Mouse (Mus musculus) liver, embryonic 18 days (tissue): ENCODE measurements around the gene P2rx3. TPM values are rescaled to one million over a fixed set of nuclear protein-coding genes. Genes with fewer than 3 reads are reported as not detected.

Experiments used
- polyA plus RNA-seq: library from polyadenylated mRNA; depleted of rRNA; stranded (reverse); fragments of >200 nt; gene quantifications from 2 replicates; pipeline ENCODE4 v1.2.3, GENCODE M21; 2012; rRNA removed

P2rx3 gene
- 0.93 and 1.0 TPM in 2 replicates for polyA plus RNA-seq

GRCm38 (mm10) chr2:85037047-85038026 lies at the start of gene P2rx3, which contains the start of gene Ssrp1:
TSS of gene P2rx3 (minus strand) at chr2:85037462.
TSS of gene Ssrp1 (plus strand) at chr2:85037234.

GRCm38 (mm10) chr2:85047596-85048167 lies 10.4 kb upstream of the P2rx3 start, which contains the start of gene Tnks1bp1:
TSS of gene Tnks1bp1 (plus strand) at chr2:85048022.

GRCm38 (mm10) chr2:84987930-84988329 lies 49.3 kb downstream of the P2rx3 start, which contains the start of gene Prg3:
TSS of gene Prg3 (plus strand) at chr2:84988215.

GRCm38 (mm10) chr2:84980188-84980587 lies 57.1 kb downstream of the P2rx3 start, which contains the start of gene Prg2:
TSS of gene Prg2 (plus strand) at chr2:84980461.

Other genes with a start within 250 kb of the P2rx3 start
- 294 and 350 TPM in 2 replicates for gene Ube2l6, start 238.6 kb downstream of the P2rx3 start, polyA plus RNA-seq
- 0.08 and 0.12 TPM in 2 replicates for gene Smtnl1, start 214.8 kb downstream of the P2rx3 start, polyA plus RNA-seq
- 39.7 and 45.9 TPM in 2 replicates for gene Timm10, start 210.5 kb downstream of the P2rx3 start, polyA plus RNA-seq
- gene Slc43a1, start 198.6 kb downstream of the P2rx3 start, polyA plus RNA-seq, result 79.7 and 85.8 TPM in 2 replicates
- gene Rtn4rl2, start 150.8 kb downstream of the P2rx3 start, polyA plus RNA-seq, result 0.08 and 0.09 TPM in 2 replicates
- gene Slc43a3, start 100.9 kb downstream of the P2rx3 start, polyA plus RNA-seq, result 86.0 and 88.1 TPM in 2 replicates
- 88.3 and 129 TPM in 2 replicates for gene Prg2, start 57.0 kb downstream of the P2rx3 start, polyA plus RNA-seq
- 4.4 and 7.3 TPM in 2 replicates for gene Prg3, start 49.2 kb downstream of the P2rx3 start, polyA plus RNA-seq
- gene Ssrp1, start 228 bp downstream of the P2rx3 start, polyA plus RNA-seq, result 69.8 and 70.8 TPM in 2 replicates
- 8.0 and 9.0 TPM in 2 replicates for gene Tnks1bp1, start 10.6 kb upstream of the P2rx3 start, polyA plus RNA-seq
- 0.82 and 0.96 TPM in 2 replicates for gene Aplnr, start 98.8 kb upstream of the P2rx3 start, polyA plus RNA-seq
- 0.05 and 0.07 TPM in 2 replicates for gene Lrrc55, start 159.7 kb upstream of the P2rx3 start, polyA plus RNA-seq